Mouse (Mus musculus): ENCODE measurements around the gene Rabgap1l.

Gene Rabgap1l

GRCm38 (mm10) chr1:160792686-160793355 lies at the start of gene Rabgap1l:
Rabgap1l (minus strand) TSS chr1:160793211.
- in situ Hi-C loops (cut with MboI, MseI), result no loop called here

GRCm38 (mm10) chr1:160842567-160842966 lies 49.6 kb upstream of the Rabgap1l start:
- in situ Hi-C loops (cut with MboI, MseI), result loop anchor here (5.0 kb wide), 1 partner anchor 85 kb away; no protein-coding TSS in a partner anchor

- in situ Hi-C loops (cut with MboI, MseI), result loop anchor here (5.0 kb wide), 1 partner anchor 83 kb away; no protein-coding TSS in a partner anchor
These were observed 47.6 kb upstream of the Rabgap1l start for GRCm38 (mm10) chr1:160840618-160841017.

GRCm38 (mm10) chr1:160839095-160839494 lies 46.1 kb upstream of the Rabgap1l start:
- in situ Hi-C loops (cut with MboI, MseI), result no loop called here

GRCm38 (mm10) chr1:160834446-160834845 lies 41.4 kb upstream of the Rabgap1l start:
- in situ Hi-C loops (cut with MboI, MseI), result no loop called here

GRCm38 (mm10) chr1:160832267-160833021 lies 39.4 kb upstream of the Rabgap1l start:
- in situ Hi-C loops (cut with MboI, MseI), result no loop called here

GRCm38 (mm10) chr1:160830608-160831498 lies 37.8 kb upstream of the Rabgap1l start:
- in situ Hi-C loops (cut with MboI, MseI), result no loop called here

- in situ Hi-C loops (cut with MboI, MseI), result no loop called here
These were observed 32.4 kb upstream of the Rabgap1l start for GRCm38 (mm10) chr1:160825441-160825856.

- in situ Hi-C loops (cut with MboI, MseI), result no loop called here
These were observed 30.6 kb upstream of the Rabgap1l start for GRCm38 (mm10) chr1:160823638-160824037.

GRCm38 (mm10) chr1:160814198-160814597 lies 21.2 kb upstream of the Rabgap1l start:
- in situ Hi-C loops (cut with MboI, MseI), result no loop called here

- in situ Hi-C loops (cut with MboI, MseI), result no loop called here
These were observed 19.4 kb upstream of the Rabgap1l start for GRCm38 (mm10) chr1:160812428-160812827.

GRCm38 (mm10) chr1:160811930-160812329 lies 18.9 kb upstream of the Rabgap1l start:
- in situ Hi-C loops (cut with MboI, MseI), result no loop called here

- in situ Hi-C loops (cut with MboI, MseI), result no loop called here
These were observed 12.3 kb upstream of the Rabgap1l start for GRCm38 (mm10) chr1:160805268-160805667.

- in situ Hi-C loops (cut with MboI, MseI), result no loop called here
These were observed 7.0 kb upstream of the Rabgap1l start for GRCm38 (mm10) chr1:160799972-160800371.

- in situ Hi-C loops (cut with MboI, MseI), result no loop called here
These were observed 2.0 kb upstream of the Rabgap1l start for GRCm38 (mm10) chr1:160795016-160795415.

GRCm38 (mm10) chr1:160793791-160794757 lies 1.1 kb upstream of the Rabgap1l start:
- in situ Hi-C loops (cut with MboI, MseI), result no loop called here

- in situ Hi-C loops (cut with MboI, MseI), result no loop called here
These were observed 790 bp downstream of the Rabgap1l start for GRCm38 (mm10) chr1:160792156-160792685.

GRCm38 (mm10) chr1:160791381-160792155 lies 1.4 kb downstream of the Rabgap1l start:
- in situ Hi-C loops (cut with MboI, MseI), result no loop called here

- in situ Hi-C loops (cut with MboI, MseI), result no loop called here
These were observed 2.4 kb downstream of the Rabgap1l start for GRCm38 (mm10) chr1:160790630-160791029.

- in situ Hi-C loops (cut with MboI, MseI), result no loop called here
These were observed 3.1 kb downstream of the Rabgap1l start for GRCm38 (mm10) chr1:160789876-160790275.

Measured in T-helper 2 cell (primary cell).